Mouse (Mus musculus) ES-Bruce4 (cell line): ENCODE data around the gene Anapc16.

Experiments
- CTCF ChIP-seq: IDR thresholded peaks from one replicate; pipeline ENCODE4 v1.8.1; 2011; ENCODE audit warnings: low read depth, low read length
- EP300 ChIP-seq: IDR thresholded peaks from 2 replicates; pipeline ENCODE4 v1.6.1; 2011; ENCODE audit warnings: low read depth, low read length; ENCODE audit not compliant: insufficient read depth
- POLR2A ChIP-seq: IDR thresholded peaks from one replicate; pipeline ENCODE4 v1.8.1; 2011; ENCODE audit warnings: low read length; ENCODE audit not compliant: insufficient read depth

DNA sequence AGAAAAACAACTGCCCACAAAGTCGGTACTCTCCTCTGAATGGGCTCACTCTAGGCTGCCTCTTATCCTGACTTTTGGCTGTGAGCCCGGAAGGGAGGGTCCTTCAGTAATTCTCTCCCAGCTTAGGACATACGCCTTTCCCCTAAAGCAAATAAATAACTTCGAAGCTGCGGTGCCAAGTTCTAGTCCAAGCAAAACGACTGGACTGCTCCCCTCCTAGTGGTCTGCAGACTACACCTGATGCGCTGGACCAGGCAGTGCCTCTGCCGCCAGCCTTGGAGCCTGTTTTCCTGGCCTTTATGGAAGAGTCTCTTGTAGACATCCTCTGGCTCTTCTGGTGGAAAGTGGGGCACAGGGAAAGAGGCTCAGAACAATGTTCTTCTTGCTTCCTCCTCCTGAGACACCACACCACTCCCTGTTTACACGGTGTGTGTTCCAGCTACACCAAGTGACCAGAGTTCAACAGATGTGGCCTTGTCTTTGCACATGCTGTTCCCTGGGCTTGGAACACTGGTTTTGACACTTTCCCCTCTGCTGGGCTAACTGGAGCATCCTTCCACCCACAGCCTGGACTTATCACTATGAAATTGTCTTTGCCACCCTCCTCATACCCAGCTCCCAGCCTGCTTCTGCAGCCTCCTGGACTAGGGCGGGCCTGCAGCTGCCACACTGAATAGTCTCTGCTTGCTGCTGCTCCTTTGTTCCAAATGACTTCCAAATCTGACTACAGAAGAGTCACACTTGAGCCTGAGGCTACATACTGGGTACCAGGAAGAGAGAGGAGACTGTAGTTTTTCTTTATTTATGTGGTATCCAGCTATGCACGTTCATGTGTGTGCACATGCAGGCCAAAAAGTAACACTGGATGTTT, 23.8 kb downstream of the Anapc16 start:
- TF ChIP-seq CTCF = no peak
- TF ChIP-seq EP300 = no peak
- no peak for TF ChIP-seq POLR2A
